ENCODE assay signal across 14 mouse cellular contexts in genomic region chr17:47327559-47327958, GRCm38 (mm10).
"Had no signal": no experiment of that assay in that cellular context is flagged by ENCODE, and none has a peak within 500 bp of the region (broad histone marks: within the 10 kb centered on the region; RNA-seq: fewer than 3 reads in every experiment).

No protein-coding gene starts in this region.

- H3K4me1 ChIP-seq: midbrain, embryonic 12.5 days had no signal

- H3K27ac ChIP-seq: midbrain, embryonic 10.5 days; midbrain, embryonic 12.5 days; neural tube, embryonic 13.5 days; neural tube, embryonic 15.5 days had no signal

- H3K9me3 ChIP-seq: midbrain, embryonic 10.5 days; midbrain, embryonic 12.5 days; neural tube, embryonic 13.5 days; neural tube, embryonic 15.5 days had no signal

- H3K4me3 ChIP-seq: midbrain, embryonic 10.5 days; midbrain, embryonic 12.5 days; myocyte; neural tube, embryonic 13.5 days; neural tube, embryonic 15.5 days had no signal

- DNase-seq: lung, adult 18-20 months; lung, postnatal 10 days; lung, postnatal 4 days; right cerebral cortex, adult 18-20 months; right cerebral cortex, postnatal 25 days; thymus, adult 18-20 months; thymus, postnatal 14 days; thymus, postnatal 36 days had no signal

- H3K9ac ChIP-seq: lung, embryonic 14.5 days; midbrain, embryonic 12.5 days; neural tube, embryonic 13.5 days; neural tube, embryonic 15.5 days had no signal

- H3K27me3 ChIP-seq: midbrain, embryonic 12.5 days; neural tube, embryonic 13.5 days; neural tube, embryonic 15.5 days had no signal
